Mouse (Mus musculus): ENCODE measurements at regions not wholly inside any gene's neighbourhood (a gene's known extent, or its start where the extent isn't known, plus 50 kb on each side); places are given as distances from the start of the nearest gene placed in this dataset.

GRCm38 (mm10) chr5:111659229-111659628 is 74.5 kb upstream of the Gm26897 start:
- H3K27ac ChIP-seq = no peak overlapping the region
- no peak overlapping the region for H3K4me3 ChIP-seq
- DNase-seq (ENCODE audit: low spot score in 2 of 2) = no peak
- TF ChIP-seq CTCF (conservative IDR thresholded peaks at IDR 0.05) = no peak

- DNase-seq (ENCODE audit: low spot score in 2 of 2) = no peak
- H3K27ac ChIP-seq = no peak overlapping the region
- no peak overlapping the region for H3K4me3 ChIP-seq
- TF ChIP-seq CTCF (conservative IDR thresholded peaks at IDR 0.05) = no peak
Measured at GRCm38 (mm10) chr5:111660447-111660846, 73.3 kb upstream of the Gm26897 start.

GRCm38 (mm10) chr5:111660968-111661367 is 72.8 kb upstream of the Gm26897 start:
- Histone ChIP-seq H3K27ac (no peak overlapping the region), H3K4me3 (no peak overlapping the region)
- no peak for DNase-seq (ENCODE audit: low spot score in 2 of 2)
- no peak for TF ChIP-seq CTCF (conservative IDR thresholded peaks at IDR 0.05)

GRCm38 (mm10) chr5:111661971-111662370 is 71.8 kb upstream of the Gm26897 start:
- no peak overlapping the region for H3K4me3 ChIP-seq
- DNase-seq (ENCODE audit: low spot score in 2 of 2) = no peak
- no peak for TF ChIP-seq CTCF (conservative IDR thresholded peaks at IDR 0.05)
- no peak overlapping the region for H3K27ac ChIP-seq

- Histone ChIP-seq H3K4me3 (no peak overlapping the region), H3K27ac (no peak overlapping the region)
- TF ChIP-seq CTCF (conservative IDR thresholded peaks at IDR 0.05) = no peak
- no peak for DNase-seq (ENCODE audit: low spot score in 2 of 2)
Measured at GRCm38 (mm10) chr5:111663831-111664230, 69.9 kb upstream of the Gm26897 start.

- Histone ChIP-seq H3K27ac (no peak overlapping the region), H3K4me3 (no peak overlapping the region)
- no peak for TF ChIP-seq CTCF (conservative IDR thresholded peaks at IDR 0.05)
- DNase-seq (ENCODE audit: low spot score in 2 of 2) = no peak
Measured at GRCm38 (mm10) chr5:111665406-111665805, 68.3 kb upstream of the Gm26897 start.

- no peak overlapping the region for H3K4me3 ChIP-seq
- peak; percentile 60 for TF ChIP-seq CTCF (conservative IDR thresholded peaks at IDR 0.05)
- no peak overlapping the region for H3K27ac ChIP-seq
- peak in 1 of 2 experiments; percentile 29 for DNase-seq (ENCODE audit: low spot score in 2 of 2)
Measured at GRCm38 (mm10) chr5:111666007-111666406, 67.7 kb upstream of the Gm26897 start.

GRCm38 (mm10) chr5:111667901-111668300 is 65.8 kb upstream of the Gm26897 start:
- Histone ChIP-seq H3K27ac (no peak overlapping the region), H3K4me3 (no peak overlapping the region)
- TF ChIP-seq CTCF (conservative IDR thresholded peaks at IDR 0.05) = peak; percentile 76
- no peak for DNase-seq (ENCODE audit: low spot score in 2 of 2)

GRCm38 (mm10) chr5:111669139-111669538 is 64.6 kb upstream of the Gm26897 start:
- Histone ChIP-seq H3K4me3 (no peak overlapping the region), H3K27ac (no peak overlapping the region)
- DNase-seq (ENCODE audit: low spot score in 2 of 2) = no peak
- TF ChIP-seq CTCF (conservative IDR thresholded peaks at IDR 0.05) = no peak

GRCm38 (mm10) chr5:111671762-111672161 is 62.0 kb upstream of the Gm26897 start:
- TF ChIP-seq CTCF (conservative IDR thresholded peaks at IDR 0.05) = no peak
- H3K27ac ChIP-seq = 0 out of 2 replicates have a peak overlapping the region, but pooled peaks have one; percentile 3
- no peak for DNase-seq (ENCODE audit: low spot score in 2 of 2)

GRCm38 (mm10) chr5:111674976-111675672 is 58.6 kb upstream of the Gm26897 start:
- Histone ChIP-seq H3K4me3 (no peak overlapping the region), H3K27ac (no peak overlapping the region)
- no peak for TF ChIP-seq CTCF (conservative IDR thresholded peaks at IDR 0.05)
- no peak for DNase-seq (ENCODE audit: low spot score in 2 of 2)

More at GRCm38 (mm10) chr5:111671762-111672161, 62.0 kb upstream of the Gm26897 start:
- no peak overlapping the region for H3K4me3 ChIP-seq

- TF ChIP-seq CTCF (conservative IDR thresholded peaks at IDR 0.05) = peak; percentile 57
- no peak overlapping the region for H3K4me3 ChIP-seq
- no peak overlapping the region for H3K27ac ChIP-seq
- no peak for DNase-seq (ENCODE audit: low spot score in 2 of 2)
Measured at GRCm38 (mm10) chr5:111675673-111676261, 58.0 kb upstream of the Gm26897 start.

GRCm38 (mm10) chr5:111677847-111678311 is 55.8 kb upstream of the Gm26897 start:
- TF ChIP-seq CTCF (conservative IDR thresholded peaks at IDR 0.05) = no peak
- DNase-seq (ENCODE audit: low spot score in 2 of 2) = peak; percentile 54 to 72
- Histone ChIP-seq H3K4me3 (no peak overlapping the region), H3K27ac (peak overlapping the region; percentile 73)

- no peak for TF ChIP-seq CTCF (conservative IDR thresholded peaks at IDR 0.05)
- Histone ChIP-seq H3K27ac (peak overlapping the region; percentile 73), H3K4me3 (no peak overlapping the region)
- DNase-seq (ENCODE audit: low spot score in 2 of 2) = no peak
Measured at GRCm38 (mm10) chr5:111678496-111678895, 55.2 kb upstream of the Gm26897 start.
